Mouse (Mus musculus) hindbrain, embryonic 14.5 days (tissue): Measurements from ENCODE around the gene Baz1a. TPM values are rescaled to one million over a fixed set of nuclear protein-coding genes. Genes with fewer than 3 reads are reported as not detected.

Experiments used
- ATAC-seq: fragments of 200-750 bp; cut with Nextera tagmentation; 2 replicates; pipeline ENCODE4 v1.8.0; 2017; ENCODE audit warnings: moderate number of reproducible peaks, mild to moderate bottlenecking, moderate TSS enrichment, moderate library complexity; ENCODE audit not compliant: low FRiP score
- DNase-seq: peaks from one replicate; pipeline ENCODE4 v3.0.0-alpha.2; 2015; ENCODE audit warnings: low spot score
- H3K27ac ChIP-seq: fragments of 300-500 bp; sonication (generic); 2 replicates; pipeline ENCODE4 v1.5.1; 2014; ENCODE audit warnings: mild to moderate bottlenecking, moderate library complexity
- H3K27me3 ChIP-seq: fragments of 300-500 bp; sonication (generic); 2 replicates; pipeline ENCODE4 v1.6.1; 2014; ENCODE audit warnings: mild to moderate bottlenecking, low read length, mixed read lengths; ENCODE audit not compliant: control insufficient read depth, insufficient read depth
- H3K36me3 ChIP-seq: fragments of 300-500 bp; sonication (generic); replicated peaks from 2 replicates; pipeline ENCODE4 v1.6.1; 2014; ENCODE audit not compliant: control insufficient read depth, insufficient read depth
- H3K4me1 ChIP-seq: fragments of 300-500 bp; sonication (generic); replicated peaks from 2 replicates; pipeline ENCODE4 v1.6.1; 2014; ENCODE audit warnings: antibody characterized with exemption, low read length, mixed read lengths; ENCODE audit not compliant: control insufficient read depth, insufficient read depth
- H3K4me2 ChIP-seq: fragments of 300-500 bp; sonication (generic); replicated peaks from 2 replicates; pipeline ENCODE4 v1.6.1; 2014; ENCODE audit warnings: mild to moderate bottlenecking, moderate library complexity
- H3K4me3 ChIP-seq: fragments of 300-500 bp; sonication (generic); replicated peaks from 2 replicates; pipeline ENCODE4 v1.5.1; 2014; ENCODE audit warnings: mild to moderate bottlenecking, low read length
- H3K9ac ChIP-seq: fragments of 300-500 bp; sonication (generic); 2 replicates; pipeline ENCODE4 v1.6.1; 2014
- H3K9me3 ChIP-seq: fragments of 300-500 bp; sonication (generic); 2 replicates; pipeline ENCODE4 v1.6.1; 2016; ENCODE audit warnings: low read length; ENCODE audit not compliant: control insufficient read depth
- WGBS: fragments of 180-500 bp; shearing (Covaris S2); extraction: QIAGEN DNeasy Blood & Tissue Kit; methylation state at CpG from one replicate; pipeline ENCODE4 v1.1.7; 2014; 5-methylcytosine and 5-hydroxymethylcytosine counted together
- polyA plus RNA-seq: library from polyadenylated mRNA; unstranded; fragments of >200 nt; fragmentation: Nextera tagmentation; extraction: Ambion mirVana; gene quantifications from 2 replicates; pipeline ENCODE4 v1.2.1, GENCODE M21; 2014

Baz1a gene
- polyA plus RNA-seq, 1 experiment from 2014 or later, result 4.5 TPM

- no peaks in the 10 kb centered on the region for H3K36me3 ChIP-seq
- DNase-seq (no peak), ATAC-seq (no peak)
- 87% methylated on average over 6 of the region's 6 CpGs for WGBS
- no peak overlapping the region for H3K4me3 ChIP-seq
- no peaks in the 10 kb centered on the region for H3K27me3 ChIP-seq
- H3K9ac ChIP-seq, result no peak overlapping the region
- H3K27ac ChIP-seq, result no peak overlapping the region
- H3K4me2 ChIP-seq, result no peak overlapping the region
- H3K9me3 ChIP-seq, result no peaks in the 10 kb centered on the region
- H3K4me1 ChIP-seq, result no peaks in the 10 kb centered on the region
Observed at GRCm38 (mm10) chr12:54996979-54997474, 17.1 kb downstream of the Baz1a start.

- no peaks in the 10 kb centered on the region for H3K9me3 ChIP-seq
- no peaks in the 10 kb centered on the region for H3K36me3 ChIP-seq
- H3K4me2 ChIP-seq, result no peak overlapping the region
- no peak for ATAC-seq
- 77% methylated on average over 3 of the region's 3 CpGs for WGBS
- no peak for DNase-seq
- no peak overlapping the region for H3K27ac ChIP-seq
- H3K27me3 ChIP-seq, result no peaks in the 10 kb centered on the region
- no peak overlapping the region for H3K4me3 ChIP-seq
- no peak overlapping the region for H3K9ac ChIP-seq
- H3K4me1 ChIP-seq, result no peaks in the 10 kb centered on the region
Observed at GRCm38 (mm10) chr12:54995965-54996364, 18.2 kb downstream of the Baz1a start.

- no peak overlapping the region for H3K9ac ChIP-seq
- H3K36me3 ChIP-seq, result no peaks in the 10 kb centered on the region
- H3K27ac ChIP-seq, result no peak overlapping the region
- no peak overlapping the region for H3K4me3 ChIP-seq
- DNase-seq (no peak), ATAC-seq (no peak)
- H3K27me3 ChIP-seq, result no peaks in the 10 kb centered on the region
- H3K4me2 ChIP-seq, result no peak overlapping the region
- WGBS, result 88% methylated on average over 4 of the region's 4 CpGs
- no peaks in the 10 kb centered on the region for H3K9me3 ChIP-seq
- no peaks in the 10 kb centered on the region for H3K4me1 ChIP-seq
Observed at GRCm38 (mm10) chr12:54994418-54994817, 19.7 kb downstream of the Baz1a start.

- Histone ChIP-seq H3K27me3 (no peaks in the 10 kb centered on the region), H3K36me3 (no peaks in the 10 kb centered on the region), H3K4me1 (no peaks in the 10 kb centered on the region), H3K4me3 (no peak overlapping the region), H3K9me3 (no peaks in the 10 kb centered on the region), H3K27ac (no peak overlapping the region), H3K9ac (no peak overlapping the region), H3K4me2 (no peak overlapping the region)
- WGBS, result 86% methylated on average over 6 of the region's 6 CpGs
- DNase-seq (no peak), ATAC-seq (no peak)
Observed at GRCm38 (mm10) chr12:54994068-54994386, 20.1 kb downstream of the Baz1a start.

- no peak overlapping the region for H3K9ac ChIP-seq
- H3K36me3 ChIP-seq, result no peaks in the 10 kb centered on the region
- no peak for DNase-seq
- ATAC-seq, result no peak
- no peak overlapping the region for H3K27ac ChIP-seq
- WGBS, result 73% methylated on average over 16 of the region's 16 CpGs
- H3K4me1 ChIP-seq, result no peaks in the 10 kb centered on the region
- no peak overlapping the region for H3K4me2 ChIP-seq
- no peak overlapping the region for H3K4me3 ChIP-seq
- no peaks in the 10 kb centered on the region for H3K27me3 ChIP-seq
- no peaks in the 10 kb centered on the region for H3K9me3 ChIP-seq
Observed at GRCm38 (mm10) chr12:54993246-54994067, 20.7 kb downstream of the Baz1a start.

- no peak for DNase-seq
- Histone ChIP-seq H3K27me3 (no peaks in the 10 kb centered on the region), H3K4me2 (no peak overlapping the region), H3K4me3 (no peak overlapping the region), H3K9ac (no peak overlapping the region), H3K27ac (no peak overlapping the region), H3K36me3 (no peaks in the 10 kb centered on the region), H3K9me3 (no peaks in the 10 kb centered on the region), H3K4me1 (no peaks in the 10 kb centered on the region)
- 95% methylated on average over 3 of the region's 3 CpGs for WGBS
- ATAC-seq, result no peak
Observed at GRCm38 (mm10) chr12:54992814-54993213, 21.3 kb downstream of the Baz1a start.

GRCm38 (mm10) chr12:54988323-54988850 is 25.8 kb downstream of the Baz1a start:
- H3K9me3 ChIP-seq, result no peaks in the 10 kb centered on the region
- H3K27me3 ChIP-seq, result no peaks in the 10 kb centered on the region
- no peak for DNase-seq
- H3K4me2 ChIP-seq, result no peak overlapping the region
- peaks cover 9% of the 10 kb centered on the region; the same call in 1 of the 2 replicates for H3K4me1 ChIP-seq
- no peak overlapping the region for H3K27ac ChIP-seq
- no peak overlapping the region for H3K4me3 ChIP-seq
- WGBS, result 88% methylated on average over 4 of the region's 4 CpGs
- no peak overlapping the region for H3K9ac ChIP-seq
- ATAC-seq, result no peak
- no peaks in the 10 kb centered on the region for H3K36me3 ChIP-seq

GRCm38 (mm10) chr12:54987156-54987555 is 27.0 kb downstream of the Baz1a start:
- DNase-seq (no peak), ATAC-seq (no peak)
- Histone ChIP-seq H3K4me3 (no peak overlapping the region), H3K9ac (no peak overlapping the region), H3K27me3 (no peaks in the 10 kb centered on the region), H3K9me3 (no peaks in the 10 kb centered on the region), H3K36me3 (no peaks in the 10 kb centered on the region), H3K27ac (no peak overlapping the region), H3K4me2 (no peak overlapping the region), H3K4me1 (peaks cover 9% of the 10 kb centered on the region; the same call in 1 of the 2 replicates)
- WGBS, result 86% methylated on average over 2 of the region's 2 CpGs

GRCm38 (mm10) chr12:54986052-54986717 is 28.0 kb downstream of the Baz1a start, which contains the start of gene Gm20403:
Gene Gm20403 (minus strand): TSS chr12:54986529.
- ATAC-seq, result peak; percentile 80

More at GRCm38 (mm10) chr12:54986052-54986717, 28.0 kb downstream of the Baz1a start, which contains the start of gene Gm20403:
- Histone ChIP-seq H3K27me3 (no peaks in the 10 kb centered on the region), H3K36me3 (no peaks in the 10 kb centered on the region), H3K9ac (peak within 1 kb of the TSS; percentile 81), H3K27ac (peak within 1 kb of the TSS; percentile 73), H3K9me3 (no peaks in the 10 kb centered on the region), H3K4me3 (peak within 1 kb of the TSS; percentile 71), H3K4me1 (peaks cover 9% of the 10 kb centered on the region; the same call in 1 of the 2 replicates), H3K4me2 (peak within 1 kb of the TSS; percentile 97)
- under 1% methylated on average over 45 of the region's 60 CpGs for WGBS
- peak; percentile 73 for DNase-seq
